Mouse (Mus musculus): ENCODE results near the gene Chrm3.

GRCm38 (mm10) chr13:10187926-10188325, 172.7 kb downstream of the Chrm3 start:
- no peak for TF ChIP-seq MYOG (IDR thresholded peaks at IDR 0.05; ENCODE audit: control insufficient read depth, extremely low read depth, insufficient read length)
- no peak for TF ChIP-seq CTCF (IDR thresholded peaks at IDR 0.05; ENCODE audit: control insufficient read depth, insufficient read depth, insufficient read length)
- no peak for TF ChIP-seq CEBPB (IDR thresholded peaks at IDR 0.05; ENCODE audit: low read depth)
